Mouse (Mus musculus): ENCODE data around the gene Pold1.

- TF ChIP-seq CTCF (IDR thresholded peaks at IDR 0.05; ENCODE audit: low read depth, low read length): no peak
- TF ChIP-seq GATA1 (IDR thresholded peaks at IDR 0.05; ENCODE audit: borderline replicate concordance, low read length): no peak
- no peak for TF ChIP-seq POLR2AphosphoS5 (IDR thresholded peaks at IDR 0.05; ENCODE audit: insufficient replicate concordance, low read depth, low read length)
- TF ChIP-seq GATA2 (IDR thresholded peaks at IDR 0.05; ENCODE audit: borderline replicate concordance, low read depth, low read length): no peak
- TF ChIP-seq TAL1 (conservative IDR thresholded peaks at IDR 0.05; ENCODE audit: low read depth, low read length): no peak
These were observed 45.1 kb upstream of the Pold1 start for GRCm38 (mm10) chr7:44593775-44594174.
